Mouse (Mus musculus): ENCODE measurements around the gene Vmn2r78.
"Not testable (repeated sequence)": the region's sequence is repeated elsewhere in the genome, so short reads cannot be mapped to it uniquely, and the experiment has no call there.

The Vmn2r78 gene

GRCm38 (mm10) chr7:86914794-86915193, at the start of gene Vmn2r78:
Gene Vmn2r78, plus strand, starts transcription at chr7:86915094.
- DNase-seq (ENCODE audit: low spot score) = not testable (repeated sequence)

GRCm38 (mm10) chr7:86889470-86890469, 25.1 kb upstream of the Vmn2r78 start:
- DNase-seq (ENCODE audit: low spot score) = no peak

GRCm38 (mm10) chr7:86937288-86937687, 22.4 kb downstream of the Vmn2r78 start:
- no peak for DNase-seq (ENCODE audit: low spot score)

GRCm38 (mm10) chr7:86994700-86995099, 79.8 kb downstream of the Vmn2r78 start:
- no peak for DNase-seq (ENCODE audit: low spot score)

GRCm38 (mm10) chr7:86995815-86996214, 80.9 kb downstream of the Vmn2r78 start, which contains the start of gene Vmn2r79:
Gene Vmn2r79, plus strand, starts transcription at chr7:86996115.
- DNase-seq (ENCODE audit: low spot score) = not testable (repeated sequence)
